Mouse (Mus musculus) right cerebral cortex, postnatal 14 days (tissue): ENCODE data around the gene Zbp1.

Experiments
- DNase-seq: peaks from one replicate; pipeline ENCODE4 v3.0.0; 2022

Zbp1 gene

DNA sequence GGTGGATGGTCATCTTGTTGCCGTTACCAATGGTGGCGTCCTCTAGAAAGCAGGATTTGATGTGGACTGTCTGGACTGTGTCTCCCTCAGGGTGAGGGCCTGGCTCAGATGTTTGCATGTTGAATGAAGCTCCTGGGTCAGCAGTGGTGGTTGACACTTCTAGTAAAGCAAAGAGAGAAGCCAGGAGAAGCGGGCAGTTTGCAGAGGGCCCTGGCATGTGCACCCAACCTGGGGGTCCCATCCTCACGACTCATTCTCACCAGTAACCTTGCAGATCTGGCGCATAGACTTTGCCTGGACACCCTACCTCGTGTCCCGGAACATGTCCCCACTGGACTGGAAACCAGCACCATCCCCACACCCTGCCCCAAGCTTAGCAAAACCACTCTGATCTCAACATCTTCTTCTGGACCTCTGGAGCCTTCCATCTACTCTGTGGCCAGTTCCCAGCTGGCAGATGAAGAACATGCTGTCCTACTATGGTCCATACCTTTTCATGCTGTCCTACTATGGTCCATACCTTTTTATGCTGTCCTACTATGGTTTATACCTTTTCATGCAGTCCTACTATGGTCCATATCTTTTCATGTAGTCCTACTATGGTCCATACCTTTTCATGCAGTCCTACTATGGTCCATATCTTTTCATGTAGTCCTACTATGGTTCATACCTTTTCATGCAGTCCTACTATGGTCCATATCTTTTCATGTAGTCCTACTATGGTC, 9.5 kb downstream of the Zbp1 start:
- DNase-seq = no peak

DNA sequence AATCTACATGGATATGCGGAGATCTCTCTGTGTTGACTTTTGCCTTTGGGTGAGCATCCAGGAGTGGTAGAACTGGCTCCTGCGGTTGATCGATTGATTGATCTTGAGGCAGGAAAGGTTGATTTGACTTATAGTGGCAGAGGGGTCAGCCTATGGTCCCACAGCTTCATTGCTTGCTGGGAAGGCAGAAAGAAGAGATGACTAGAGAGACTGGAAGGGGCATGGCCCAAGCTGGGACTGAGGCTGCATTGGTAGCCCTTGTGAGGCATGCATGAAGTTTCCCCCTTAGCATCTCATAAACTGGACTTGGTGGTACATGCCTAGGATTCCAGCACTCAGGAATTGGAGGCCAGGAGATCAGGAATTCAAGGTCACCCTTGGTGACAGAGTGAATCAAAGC, 11.7 kb downstream of the Zbp1 start:
- DNase-seq = no peak

DNA sequence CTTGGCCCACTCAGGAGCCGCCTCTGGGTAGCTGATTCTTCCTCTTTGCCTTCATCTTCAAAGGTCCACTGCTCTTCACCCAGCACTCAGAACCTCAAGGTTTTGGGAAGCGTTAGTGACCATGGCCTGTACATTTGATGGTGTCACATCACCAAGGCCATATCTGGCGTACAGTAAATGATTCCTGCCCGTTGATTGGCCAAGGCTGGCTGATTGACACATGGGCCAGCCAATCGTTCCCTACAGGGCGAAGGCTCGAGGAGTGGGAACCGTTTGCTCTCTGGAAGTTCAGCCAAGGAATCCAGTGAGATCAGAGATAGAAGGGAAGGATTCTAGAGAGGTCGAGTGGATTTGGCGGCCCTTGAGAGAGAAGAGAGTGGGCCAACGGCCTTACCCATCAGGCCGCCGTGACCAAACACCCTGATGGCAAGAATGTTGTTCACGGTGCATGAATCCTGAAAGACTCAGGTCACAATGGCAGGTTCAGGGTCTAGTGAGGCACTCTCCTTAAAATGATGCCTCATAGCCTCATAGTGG, 13.1 kb downstream of the Zbp1 start:
- no peak for DNase-seq

- no peak for DNase-seq
These were observed 14.1 kb downstream of the Zbp1 start for GRCm38 (mm10) chr2:173204671-173205070.

DNA sequence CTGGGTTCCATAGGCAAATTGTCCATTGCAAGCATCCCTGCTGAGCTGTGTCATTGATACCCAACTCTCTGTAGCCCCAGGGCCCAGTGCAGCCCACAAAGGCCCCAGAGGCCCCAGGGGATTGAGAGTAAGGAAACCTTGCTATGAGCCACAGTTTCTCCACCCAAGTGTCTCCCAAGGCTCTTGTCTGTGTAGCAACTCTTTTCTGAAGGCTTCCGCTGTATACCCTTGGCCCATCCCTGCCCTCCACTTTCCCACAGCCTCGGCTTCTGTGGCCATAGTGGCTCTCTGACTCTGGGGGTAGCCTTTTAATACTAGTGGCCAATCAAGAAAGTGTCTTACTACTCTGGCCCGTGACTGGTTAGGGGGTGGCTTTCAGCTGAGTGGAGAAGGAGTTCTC, 15.0 kb downstream of the Zbp1 start:
- no peak for DNase-seq

- DNase-seq = no peak
These were observed 15.6 kb downstream of the Zbp1 start for GRCm38 (mm10) chr2:173202924-173203689.

GRCm38 (mm10) chr2:173194796-173195195, 23.9 kb downstream of the Zbp1 start:
- DNase-seq = no peak

DNA sequence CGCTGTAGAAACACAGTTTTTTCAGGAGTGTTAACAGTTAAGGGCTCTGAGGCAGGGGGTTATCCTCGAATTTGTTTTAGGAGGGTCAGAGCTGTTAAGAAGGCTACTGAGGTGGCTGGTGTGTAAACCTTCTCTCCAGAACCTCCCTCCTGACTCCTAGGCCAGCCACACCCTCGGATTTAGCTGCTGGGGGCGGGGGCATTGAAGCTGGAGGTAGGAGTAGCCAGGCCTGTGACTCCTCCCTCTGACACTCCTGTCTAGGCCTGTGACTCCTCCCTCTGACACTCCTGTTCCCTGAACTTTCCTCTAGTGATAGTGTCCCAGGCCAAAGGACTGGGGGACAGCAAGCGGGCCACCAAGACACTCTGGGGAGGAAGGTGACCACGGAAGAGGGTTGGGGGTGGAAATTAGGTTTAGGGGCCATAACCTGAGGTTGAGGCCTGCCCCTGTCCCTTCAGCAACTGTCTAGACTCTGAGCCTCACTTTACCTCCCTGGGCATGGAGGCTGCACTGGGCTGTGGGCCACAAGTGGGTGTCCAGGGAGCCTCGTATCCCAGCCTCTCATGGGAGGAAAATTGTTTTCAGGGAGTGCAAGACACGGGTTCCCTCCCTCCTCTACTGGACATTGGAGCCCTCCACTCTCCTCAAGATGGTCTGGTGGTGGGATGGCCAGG, 31.4 kb downstream of the Zbp1 start:
- DNase-seq = no peak

DNA sequence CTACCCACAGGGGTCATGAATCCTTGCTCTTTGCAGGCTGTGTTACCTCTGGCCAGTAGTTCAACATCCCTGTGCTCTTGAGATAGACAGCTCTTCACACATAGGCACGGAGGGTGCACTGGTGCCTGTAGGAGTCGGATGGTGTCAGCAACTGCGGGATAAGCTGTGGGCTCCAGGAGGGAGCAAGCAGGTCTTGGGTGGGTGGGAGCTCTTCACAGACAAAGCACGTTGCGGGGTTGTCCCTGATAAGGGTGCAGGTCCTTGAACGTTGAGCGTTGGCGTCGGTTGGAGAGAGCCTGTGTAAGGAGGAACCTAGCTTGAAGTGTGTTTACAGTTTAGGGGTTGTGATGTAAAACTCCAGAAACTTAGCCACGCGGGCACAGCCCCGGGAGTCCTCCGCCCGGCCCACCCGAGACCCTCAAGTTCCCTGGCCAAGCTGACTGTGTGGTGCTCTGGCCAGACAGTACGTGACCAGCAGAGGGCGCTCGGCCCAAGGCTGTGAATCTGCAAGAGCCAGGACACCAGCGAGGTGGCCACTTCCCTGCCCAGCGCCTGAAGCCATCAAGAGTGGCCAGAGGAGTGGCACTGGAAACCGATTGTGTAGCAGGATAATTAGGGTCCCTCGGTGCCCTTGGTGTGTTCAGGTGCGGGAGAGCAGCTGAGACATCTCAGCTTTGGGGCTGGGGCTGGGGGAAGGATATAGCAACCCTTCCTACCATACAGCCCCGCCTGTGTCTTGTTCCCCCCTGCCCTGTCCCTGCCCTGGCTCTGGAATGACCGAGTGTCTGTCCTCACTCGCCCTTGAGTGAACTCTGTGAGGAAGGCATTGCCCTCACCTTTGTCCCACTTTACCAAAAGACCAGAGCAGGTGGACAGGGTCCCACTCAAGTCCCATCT, 32.4 kb downstream of the Zbp1 start:
- peak; percentile 94 for DNase-seq

DNA sequence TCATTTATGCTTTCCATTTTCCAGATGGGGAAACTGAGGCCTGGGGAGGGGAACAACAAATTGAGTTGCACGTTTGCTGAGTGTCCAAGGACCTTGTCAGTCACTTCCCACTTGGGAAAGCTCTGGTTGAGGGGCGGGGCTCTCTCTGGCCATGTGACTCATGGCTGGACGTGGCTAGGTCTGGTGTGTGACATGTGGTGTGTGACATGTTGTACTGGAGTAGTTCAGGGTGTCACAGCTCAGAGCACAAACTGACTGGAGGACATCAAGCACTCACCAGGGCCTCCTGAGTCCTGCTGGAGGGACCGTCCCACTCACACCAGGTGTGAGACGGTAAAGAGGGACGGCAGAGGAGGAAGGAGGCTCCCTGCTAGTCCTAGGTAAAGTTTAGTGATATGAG, 33.4 kb downstream of the Zbp1 start:
- no peak for DNase-seq

DNA sequence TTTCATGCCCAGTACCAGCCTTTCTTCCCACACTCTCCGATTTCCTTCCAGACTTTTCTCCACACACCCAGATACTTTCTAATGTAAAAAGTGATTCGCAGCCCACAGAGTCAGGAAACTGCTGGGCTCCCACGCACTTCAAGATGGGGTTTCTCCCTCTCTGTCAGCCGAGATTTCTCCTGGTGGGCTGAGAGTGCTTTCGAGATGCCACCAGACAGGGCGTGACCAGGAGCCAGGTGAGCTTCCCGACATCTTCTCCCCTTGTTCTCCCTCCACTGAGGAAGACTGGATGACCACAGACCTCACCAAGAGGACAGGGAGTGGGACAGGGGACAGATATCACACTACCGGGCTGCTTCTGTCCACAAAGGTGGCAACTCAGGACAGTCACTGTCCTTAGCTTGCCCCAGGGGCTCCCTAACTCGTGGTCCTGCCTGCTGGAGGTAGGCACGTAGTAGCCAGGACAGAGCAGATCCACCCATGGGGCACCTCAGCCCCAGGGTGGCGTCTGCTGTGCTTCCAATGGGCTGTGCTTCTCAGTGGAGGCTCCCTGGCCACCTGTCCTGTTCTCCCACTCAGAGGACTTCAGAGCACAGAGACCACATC, 34.1 kb downstream of the Zbp1 start:
- DNase-seq = no peak

DNA sequence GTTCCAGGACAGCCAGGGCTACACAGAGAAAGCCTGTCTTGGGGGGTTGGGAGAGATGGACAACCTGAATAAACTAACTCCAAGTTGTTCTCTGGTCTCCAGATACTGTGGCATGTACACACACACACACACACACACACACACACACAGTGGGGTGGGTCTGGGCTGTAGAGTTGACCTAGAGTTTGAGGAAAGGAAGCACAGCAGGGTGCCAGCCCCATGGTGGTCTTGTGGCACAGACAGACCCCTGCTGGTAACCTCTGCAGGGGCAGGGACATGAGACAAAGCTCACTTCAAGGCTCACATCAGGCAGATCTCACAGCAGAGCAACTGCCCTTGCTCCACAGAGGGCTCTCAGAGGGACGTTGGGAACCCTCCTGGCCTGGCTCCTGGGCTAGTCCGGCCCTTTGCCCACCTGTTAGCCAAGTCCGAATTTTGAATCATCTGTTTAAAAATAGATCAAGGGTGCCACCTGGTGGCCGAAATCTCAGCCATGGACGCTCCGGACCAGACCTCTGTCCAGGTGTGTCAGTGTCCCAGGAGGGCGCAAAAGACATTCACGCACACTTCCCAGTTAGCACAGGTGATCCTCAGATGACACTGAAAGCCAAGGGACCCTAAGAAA, 34.8 kb downstream of the Zbp1 start:
- DNase-seq = peak; percentile 72

- DNase-seq = no peak
These were observed 35.4 kb downstream of the Zbp1 start for GRCm38 (mm10) chr2:173183311-173183710.

- DNase-seq = no peak
These were observed 35.9 kb downstream of the Zbp1 start for GRCm38 (mm10) chr2:173182796-173183195.

DNA sequence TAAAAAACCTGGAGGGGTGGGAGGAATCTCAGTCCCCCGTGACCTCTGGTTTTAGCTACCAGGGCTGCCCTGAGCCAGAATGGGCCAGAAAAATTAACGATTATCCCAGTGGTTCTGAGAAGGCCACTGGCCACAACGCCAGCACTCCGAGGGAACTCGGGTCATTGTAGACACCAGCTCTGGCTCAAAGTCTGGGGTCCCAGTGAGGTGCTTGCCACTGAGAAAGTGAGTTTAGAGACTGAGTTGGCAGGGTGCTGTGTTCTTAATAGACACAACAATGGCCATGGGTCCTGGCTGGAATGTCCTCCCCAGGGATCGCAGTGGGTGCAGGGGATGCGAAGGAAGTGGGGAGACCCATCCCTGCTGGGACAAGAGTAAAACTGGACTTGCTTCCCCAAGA, 36.8 kb downstream of the Zbp1 start:
- DNase-seq = no peak

DNA sequence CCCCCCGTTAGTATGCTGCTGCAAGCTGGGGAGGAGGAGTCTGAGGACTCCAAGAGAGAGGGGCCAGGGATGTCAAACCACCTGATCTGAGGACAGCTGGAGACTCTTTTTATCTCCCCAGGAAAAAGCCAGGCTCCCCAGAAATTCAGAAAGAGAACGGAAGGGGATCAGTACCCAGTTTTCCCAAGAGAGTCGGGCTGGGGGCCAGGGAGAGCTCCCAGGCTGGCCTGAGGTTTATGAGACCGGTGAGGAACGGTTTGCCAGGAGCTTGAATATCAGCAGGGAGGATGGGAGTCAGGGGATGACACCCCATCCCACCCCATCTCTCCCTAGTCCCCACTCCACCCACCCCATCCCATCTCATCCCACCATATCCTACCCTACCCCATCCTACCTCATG, 37.2 kb downstream of the Zbp1 start:
- no peak for DNase-seq

DNA sequence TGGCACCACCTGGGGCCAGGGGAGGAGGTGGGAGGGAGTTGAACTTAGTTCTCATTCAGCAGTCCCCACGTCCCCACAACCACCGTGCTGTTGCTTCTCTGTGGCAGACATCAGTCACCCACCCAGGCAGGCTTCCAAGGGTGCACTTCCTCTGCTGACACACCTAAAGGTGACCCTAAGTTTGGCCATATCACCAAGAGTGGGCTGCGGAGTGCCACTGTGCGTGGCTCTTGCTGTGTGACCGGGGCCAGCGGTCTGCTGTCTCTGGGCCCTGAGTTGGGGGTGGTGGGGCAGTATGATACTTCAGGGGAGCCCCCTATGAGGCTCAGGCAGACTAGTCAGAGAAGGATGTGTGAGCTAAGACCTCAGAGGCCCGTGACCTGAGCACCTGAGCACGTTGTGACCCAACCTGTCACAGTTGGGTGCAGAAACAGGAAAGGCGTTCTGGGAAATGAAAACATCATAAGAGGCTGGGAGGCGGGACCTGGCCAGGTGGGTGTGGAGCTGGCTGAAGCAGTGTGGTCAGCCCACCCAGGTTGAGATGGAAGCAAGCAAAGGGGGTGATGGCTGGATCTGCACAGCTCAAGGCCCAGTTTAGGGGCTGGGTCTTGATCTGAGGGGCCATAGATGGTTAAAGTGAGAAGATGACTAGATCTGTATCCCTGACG, 37.9 kb downstream of the Zbp1 start:
- no peak for DNase-seq

DNA sequence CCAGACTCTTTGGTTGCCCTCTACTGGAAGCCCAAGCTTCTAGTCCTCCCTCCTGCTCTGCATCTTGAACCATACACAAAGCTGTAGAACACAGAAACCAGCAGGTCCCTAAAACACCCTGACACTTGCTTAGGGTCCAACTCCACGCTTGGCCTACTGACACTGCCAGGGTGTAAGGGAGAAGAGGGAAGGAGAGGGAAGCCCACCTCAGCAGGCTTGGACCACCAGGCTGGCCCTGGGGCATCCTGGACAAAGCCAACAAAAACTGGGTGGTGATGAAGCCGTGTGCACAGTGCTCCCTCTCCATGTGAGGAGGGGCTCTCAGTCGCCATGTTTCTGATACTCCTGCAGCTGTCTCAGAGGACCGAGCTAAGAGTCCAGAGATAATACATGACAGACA, 38.7 kb downstream of the Zbp1 start:
- DNase-seq = no peak

DNA sequence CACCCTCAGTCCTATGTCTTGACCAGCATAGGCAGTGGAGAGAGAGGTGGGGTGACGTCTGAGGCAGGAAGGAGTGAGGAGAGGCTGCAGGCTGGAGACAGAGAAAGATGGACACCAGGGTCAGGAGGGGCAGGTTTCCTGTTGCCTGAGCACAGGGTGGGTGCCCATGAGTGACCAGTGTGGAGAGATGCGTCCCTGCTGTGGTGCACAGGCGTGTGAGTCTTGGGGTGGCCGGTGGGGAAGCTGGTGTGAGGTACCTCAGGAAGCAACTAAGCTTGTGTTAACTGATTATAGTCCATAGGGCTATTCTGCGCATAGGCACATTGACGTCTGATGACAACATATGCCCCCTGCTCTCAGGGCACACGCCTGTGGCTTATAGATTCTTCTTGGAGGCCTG, 39.7 kb downstream of the Zbp1 start:
- no peak for DNase-seq

GRCm38 (mm10) chr2:173177951-173178350, 40.8 kb downstream of the Zbp1 start:
- DNase-seq = no peak

DNA sequence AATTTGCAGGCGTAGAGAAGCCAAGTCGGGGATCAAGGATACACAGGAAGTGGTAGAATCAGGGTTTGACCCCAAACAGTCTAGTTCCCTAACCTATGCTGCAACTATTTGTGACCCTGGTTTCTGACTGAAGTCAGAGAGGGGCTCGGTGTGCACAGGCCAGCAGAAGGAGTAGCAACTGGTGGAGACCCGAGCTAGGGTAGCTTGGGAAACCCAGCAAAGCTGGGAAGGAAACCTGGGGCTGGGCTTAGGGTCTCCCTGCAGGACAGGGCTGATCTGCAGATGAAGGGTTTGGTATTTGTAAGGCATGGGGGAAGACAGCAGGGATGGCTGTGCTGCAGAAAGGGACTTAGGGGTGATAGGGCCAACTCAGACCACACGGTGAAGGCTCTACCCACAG, 41.2 kb downstream of the Zbp1 start:
- DNase-seq = no peak
